Mouse (Mus musculus): ENCODE measurements around the gene Rgs10. TPM values are rescaled to one million over a fixed set of nuclear protein-coding genes. Genes with fewer than 3 reads are reported as not detected.

Rgs10 gene
- polyA plus RNA-seq, 2 experiments from 2014 or later, result 294 to 357 TPM

DNA sequence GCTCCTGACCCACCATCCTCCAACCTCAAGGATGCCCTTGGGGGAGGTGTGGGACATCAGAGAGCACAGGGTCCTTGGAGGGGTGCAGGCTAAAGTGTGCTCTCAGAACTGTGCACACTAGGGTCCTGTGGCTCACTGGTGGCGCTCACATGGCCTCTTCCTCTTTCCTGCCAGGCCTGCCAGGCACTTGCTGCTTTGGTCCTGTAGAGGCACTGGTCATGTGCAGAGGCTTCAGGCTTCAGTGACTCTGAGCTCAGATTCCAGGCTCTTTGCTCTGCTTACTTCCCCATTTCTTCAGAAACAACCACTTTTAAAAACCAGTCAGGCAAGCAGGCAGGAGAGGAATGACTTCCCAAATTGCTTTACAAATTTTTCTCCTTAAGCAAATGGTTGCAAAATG lies 85.7 kb downstream of the Rgs10 start:
- ATAC-seq, result no peak

DNA sequence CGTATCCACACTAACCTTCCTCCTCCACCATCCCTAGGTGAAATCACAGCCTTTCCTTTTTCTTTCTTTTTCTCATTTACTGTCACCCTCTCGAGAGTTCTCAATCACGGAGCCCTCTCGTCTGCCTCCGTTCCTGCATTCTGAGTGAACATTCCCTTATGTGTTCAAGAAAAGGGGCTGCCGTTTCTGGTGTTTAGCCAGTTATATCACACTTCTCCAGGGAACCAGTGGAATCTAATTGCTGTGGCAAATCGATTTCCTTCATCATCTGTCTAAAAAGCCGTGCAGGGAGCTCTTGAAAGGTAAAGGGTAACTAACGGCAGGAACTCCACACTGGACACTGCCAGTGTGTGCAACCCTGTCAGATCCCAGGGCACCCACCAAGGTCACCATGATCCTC lies 87.6 kb downstream of the Rgs10 start:
- ATAC-seq, result no peak

DNA sequence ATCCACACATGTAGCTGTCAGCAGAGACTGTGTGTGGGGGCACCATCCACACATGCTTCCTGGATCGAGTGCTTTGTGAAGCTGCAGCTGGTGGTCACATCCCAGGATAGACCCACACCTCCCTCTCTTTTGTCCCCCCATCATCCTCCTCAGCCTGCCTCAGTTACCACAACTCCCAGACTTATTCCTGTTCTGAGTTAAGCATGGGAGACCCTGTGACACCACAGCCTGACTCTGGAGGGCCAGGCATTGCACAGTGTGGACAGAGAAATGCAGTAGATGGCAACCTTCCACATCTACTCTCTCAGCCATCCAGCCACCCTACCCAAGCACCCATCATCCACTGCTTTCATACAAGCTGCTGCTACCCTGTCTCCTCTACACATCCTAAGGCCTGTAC lies 93.6 kb downstream of the Rgs10 start:
- no peak for ATAC-seq

Other genes starting within 250 kb of the Rgs10 start
- not detected for gene Cox6a2, start 212.4 kb downstream of the Rgs10 start, polyA plus RNA-seq (2017; shearing (Covaris generic))
- 1 to 10 TPM; 3.9 to 5.6 TPM for gene Armc5, start 181.4 kb downstream of the Rgs10 start, polyA plus RNA-seq (2017; shearing (Covaris generic))
- gene 9130023H24Rik, start 180.7 kb downstream of the Rgs10 start, polyA plus RNA-seq (2017; shearing (Covaris generic)), result 1 to 10 TPM; 4.0 to 5.8 TPM
- gene Tgfb1i1, start 171.9 kb downstream of the Rgs10 start, polyA plus RNA-seq (2017; shearing (Covaris generic)), result under 1 TPM in 1 of 2 experiments, not detected in 1; 0.59 TPM
- not detected for gene Slc5a2, start 153.1 kb downstream of the Rgs10 start, polyA plus RNA-seq (2017; shearing (Covaris generic))
- gene BC017158, start 120.6 kb downstream of the Rgs10 start, polyA plus RNA-seq (2017; shearing (Covaris generic)), result 10 to 100 TPM in 1 of 2 experiments, 1 to 10 TPM in 1; 7.8 to 10.1 TPM
- gene Tial1, start 43.0 kb upstream of the Rgs10 start, polyA plus RNA-seq (2017; shearing (Covaris generic)), result 10 to 100 TPM; 22.6 to 37.2 TPM
- 10 to 100 TPM in 1 of 2 experiments, 1 to 10 TPM in 1; 5.8 to 13.0 TPM for gene Bag3, start 104.9 kb upstream of the Rgs10 start, polyA plus RNA-seq (2017; shearing (Covaris generic))
- 10 to 100 TPM; 46.7 to 50.3 TPM for gene Inpp5f, start 192.6 kb upstream of the Rgs10 start, polyA plus RNA-seq (2017; shearing (Covaris generic))